Mouse (Mus musculus): ENCODE results near the gene Atp10a. TPM values are rescaled to one million over a fixed set of nuclear protein-coding genes. Genes with fewer than 3 reads are reported as not detected.
A peak's percentile ranks its signal among the peaks of the same experiment; 100 is the strongest.

Atp10a gene
- polyA plus RNA-seq, 1 experiment from 2014 or later, result 5.0 TPM

GRCm38 (mm10) chr7:58695661-58696060 is 39.7 kb downstream of the Atp10a start:
- H3K9me3 ChIP-seq (ENCODE audit: control insufficient read depth, low read length), result no peaks in the 10 kb centered on the region
- no peak overlapping the region for H3K4me2 ChIP-seq (ENCODE audit: low read depth, low read length)
- 89% methylated on average over 1 of the region's 1 CpGs for WGBS
- no peaks in the 10 kb centered on the region for H3K36me3 ChIP-seq (ENCODE audit: control insufficient read depth, insufficient read depth, low read length)
- H3K9ac ChIP-seq (ENCODE audit: low read depth, low read length), result no peak overlapping the region
- ATAC-seq (ENCODE audit: low read depth) (no peak), DNase-seq (ENCODE audit: low spot score) (no peak)
- H3K4me3 ChIP-seq (ENCODE audit: low read depth, low read length), result no peak overlapping the region
- peaks cover 7% of the 10 kb centered on the region; the same call in 1 of the 2 replicates for H3K4me1 ChIP-seq (ENCODE audit: control insufficient read depth, insufficient read depth, low read length)
- H3K27me3 ChIP-seq (replicated peaks; ENCODE audit: control insufficient read depth, insufficient read depth, low read length), result no peaks in the 10 kb centered on the region
- H3K27ac ChIP-seq (replicated peaks; ENCODE audit: low read depth, low read length), result no peak overlapping the region

GRCm38 (mm10) chr7:58697092-58697491 is 41.1 kb downstream of the Atp10a start:
- Histone ChIP-seq H3K27me3 (replicated peaks; ENCODE audit: control insufficient read depth, insufficient read depth, low read length) (no peaks in the 10 kb centered on the region), H3K4me2 (ENCODE audit: low read depth, low read length) (no peak overlapping the region), H3K4me3 (ENCODE audit: low read depth, low read length) (no peak overlapping the region), H3K27ac (replicated peaks; ENCODE audit: low read depth, low read length) (no peak overlapping the region), H3K36me3 (ENCODE audit: control insufficient read depth, insufficient read depth, low read length) (no peaks in the 10 kb centered on the region), H3K9ac (ENCODE audit: low read depth, low read length) (no peak overlapping the region), H3K4me1 (ENCODE audit: control insufficient read depth, insufficient read depth, low read length) (peaks cover 7% of the 10 kb centered on the region; the same call in 1 of the 2 replicates), H3K9me3 (ENCODE audit: control insufficient read depth, low read length) (no peaks in the 10 kb centered on the region)
- no peak for DNase-seq (ENCODE audit: low spot score)
- ATAC-seq (ENCODE audit: low read depth), result no peak
- WGBS, result 62% methylated on average over 2 of the region's 2 CpGs

DNA sequence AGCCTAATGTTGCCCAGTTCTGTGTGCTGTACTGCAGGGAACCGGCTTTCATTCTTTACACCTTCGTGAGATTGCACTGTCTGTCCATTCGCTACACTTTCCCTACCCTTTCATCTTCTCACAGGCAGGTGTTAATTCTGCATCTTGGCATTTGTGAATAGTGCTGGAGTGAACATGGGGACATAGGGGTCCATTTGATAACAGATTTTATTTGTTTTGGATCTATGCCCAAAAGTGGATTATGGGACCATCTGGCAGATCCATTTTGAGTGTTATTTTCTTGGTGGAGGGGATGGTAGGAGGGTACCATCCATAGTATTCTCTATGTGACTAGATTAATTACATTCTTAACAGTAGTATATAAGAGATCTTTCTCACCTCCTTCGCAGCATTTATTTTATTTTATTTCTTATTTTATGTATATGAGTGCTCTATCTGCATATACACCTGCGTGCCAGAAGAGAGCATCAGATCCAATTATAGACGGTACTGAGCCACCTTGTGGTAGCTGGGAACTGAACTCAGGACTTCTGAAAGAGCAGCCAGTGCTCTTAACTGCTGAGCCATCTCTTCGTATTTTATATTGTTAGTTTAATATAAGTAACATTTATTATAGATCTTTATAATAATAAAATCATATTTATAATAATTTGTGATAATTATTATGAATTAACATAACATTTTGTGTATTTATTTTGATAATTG is 42.9 kb downstream of the Atp10a start:
- H3K27ac ChIP-seq (replicated peaks; ENCODE audit: low read depth, low read length), result no peak overlapping the region
- ATAC-seq (ENCODE audit: low read depth) (no peak), DNase-seq (ENCODE audit: low spot score) (no peak)
- no peak overlapping the region for H3K9ac ChIP-seq (ENCODE audit: low read depth, low read length)
- H3K4me2 ChIP-seq (ENCODE audit: low read depth, low read length), result no peak overlapping the region
- H3K27me3 ChIP-seq (replicated peaks; ENCODE audit: control insufficient read depth, insufficient read depth, low read length), result no peaks in the 10 kb centered on the region
- H3K4me1 ChIP-seq (ENCODE audit: control insufficient read depth, insufficient read depth, low read length), result no peaks in the 10 kb centered on the region
- no peaks in the 10 kb centered on the region for H3K9me3 ChIP-seq (ENCODE audit: control insufficient read depth, low read length)
- WGBS, result 88% methylated on average over 7 of the region's 7 CpGs
- no peaks in the 10 kb centered on the region for H3K36me3 ChIP-seq (ENCODE audit: control insufficient read depth, insufficient read depth, low read length)
- H3K4me3 ChIP-seq (ENCODE audit: low read depth, low read length), result no peak overlapping the region

DNA sequence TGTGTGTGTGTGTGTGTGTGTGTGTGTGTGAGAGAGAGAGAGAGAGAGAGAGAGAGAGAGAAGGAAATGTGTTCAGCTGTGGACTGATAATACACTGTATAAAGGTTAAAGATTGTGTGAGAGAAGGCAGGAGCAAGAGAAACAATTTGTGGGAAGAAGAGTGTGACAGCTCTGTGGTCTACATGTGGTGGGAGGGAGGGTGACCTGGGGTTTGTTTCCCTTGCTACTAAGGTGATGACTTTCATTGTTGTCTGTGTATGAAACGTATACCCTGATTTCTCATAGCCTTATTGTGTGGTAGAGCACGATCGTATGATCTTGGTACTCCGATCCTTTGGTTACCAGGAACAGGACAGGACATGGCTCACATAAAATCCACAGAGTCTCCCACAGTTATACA is 45.3 kb downstream of the Atp10a start:
- DNase-seq (ENCODE audit: low spot score) (no peak), ATAC-seq (ENCODE audit: low read depth) (no peak)
- Histone ChIP-seq H3K4me3 (ENCODE audit: low read depth, low read length) (no peak overlapping the region), H3K9me3 (ENCODE audit: control insufficient read depth, low read length) (no peaks in the 10 kb centered on the region), H3K9ac (ENCODE audit: low read depth, low read length) (no peak overlapping the region), H3K27me3 (replicated peaks; ENCODE audit: control insufficient read depth, insufficient read depth, low read length) (no peaks in the 10 kb centered on the region), H3K36me3 (ENCODE audit: control insufficient read depth, insufficient read depth, low read length) (no peaks in the 10 kb centered on the region), H3K27ac (replicated peaks; ENCODE audit: low read depth, low read length) (no peak overlapping the region), H3K4me2 (ENCODE audit: low read depth, low read length) (no peak overlapping the region), H3K4me1 (ENCODE audit: control insufficient read depth, insufficient read depth, low read length) (no peaks in the 10 kb centered on the region)
- WGBS, result 91% methylated on average over 4 of the region's 4 CpGs

- Histone ChIP-seq H3K4me2 (ENCODE audit: low read depth, low read length) (no peak overlapping the region), H3K36me3 (ENCODE audit: control insufficient read depth, insufficient read depth, low read length) (no peaks in the 10 kb centered on the region), H3K27me3 (replicated peaks; ENCODE audit: control insufficient read depth, insufficient read depth, low read length) (no peaks in the 10 kb centered on the region), H3K9ac (ENCODE audit: low read depth, low read length) (no peak overlapping the region), H3K4me3 (ENCODE audit: low read depth, low read length) (no peak overlapping the region), H3K9me3 (ENCODE audit: control insufficient read depth, low read length) (no peaks in the 10 kb centered on the region), H3K27ac (replicated peaks; ENCODE audit: low read depth, low read length) (no peak overlapping the region), H3K4me1 (ENCODE audit: control insufficient read depth, insufficient read depth, low read length) (no peaks in the 10 kb centered on the region)
- DNase-seq (ENCODE audit: low spot score) (no peak), ATAC-seq (ENCODE audit: low read depth) (no peak)
- WGBS, result 90% methylated on average over 3 of the region's 3 CpGs
Measured at GRCm38 (mm10) chr7:58705158-58705557, 49.2 kb downstream of the Atp10a start.

- ATAC-seq (ENCODE audit: low read depth), result peak; percentile 41; the same call in 1 of the 2 replicates
- Histone ChIP-seq H3K9me3 (ENCODE audit: control insufficient read depth, low read length) (no peaks in the 10 kb centered on the region), H3K9ac (ENCODE audit: low read depth, low read length) (no peak overlapping the region), H3K36me3 (ENCODE audit: control insufficient read depth, insufficient read depth, low read length) (no peaks in the 10 kb centered on the region), H3K4me2 (ENCODE audit: low read depth, low read length) (no peak overlapping the region), H3K4me3 (ENCODE audit: low read depth, low read length) (no peak overlapping the region), H3K27ac (replicated peaks; ENCODE audit: low read depth, low read length) (no peak overlapping the region), H3K27me3 (replicated peaks; ENCODE audit: control insufficient read depth, insufficient read depth, low read length) (no peaks in the 10 kb centered on the region), H3K4me1 (ENCODE audit: control insufficient read depth, insufficient read depth, low read length) (no peaks in the 10 kb centered on the region)
- WGBS, result 60% methylated on average over 3 of the region's 3 CpGs
- peak; percentile 57 for DNase-seq (ENCODE audit: low spot score)
Measured at GRCm38 (mm10) chr7:58709306-58709705, 53.3 kb downstream of the Atp10a start.

DNA sequence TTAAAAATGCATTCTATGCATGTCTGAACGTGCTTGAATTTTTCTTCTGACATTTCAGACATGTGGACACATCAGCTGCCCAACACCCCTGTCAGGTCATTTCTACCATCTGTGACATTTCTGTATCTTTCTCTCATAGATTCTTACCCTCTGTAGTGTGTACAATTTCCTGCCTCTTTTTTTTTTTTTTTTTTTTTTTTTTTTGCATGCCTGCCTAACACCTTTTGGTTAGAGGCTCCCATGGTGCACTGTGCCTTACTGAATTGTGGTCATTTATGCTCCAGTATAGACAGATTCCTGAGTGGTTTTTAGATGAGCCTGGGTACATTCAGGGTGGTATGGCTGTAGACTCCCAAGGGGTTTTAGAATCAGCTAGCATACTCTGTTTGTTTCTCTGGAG is 54.3 kb downstream of the Atp10a start:
- Histone ChIP-seq H3K36me3 (ENCODE audit: control insufficient read depth, insufficient read depth, low read length) (no peaks in the 10 kb centered on the region), H3K27me3 (replicated peaks; ENCODE audit: control insufficient read depth, insufficient read depth, low read length) (no peaks in the 10 kb centered on the region), H3K4me2 (ENCODE audit: low read depth, low read length) (no peak overlapping the region), H3K27ac (replicated peaks; ENCODE audit: low read depth, low read length) (no peak overlapping the region), H3K4me3 (ENCODE audit: low read depth, low read length) (no peak overlapping the region), H3K4me1 (ENCODE audit: control insufficient read depth, insufficient read depth, low read length) (no peaks in the 10 kb centered on the region), H3K9me3 (ENCODE audit: control insufficient read depth, low read length) (no peaks in the 10 kb centered on the region), H3K9ac (ENCODE audit: low read depth, low read length) (no peak overlapping the region)
- DNase-seq (ENCODE audit: low spot score) (no peak), ATAC-seq (ENCODE audit: low read depth) (no peak)
- 81% methylated on average over 1 of the region's 1 CpGs for WGBS

DNA sequence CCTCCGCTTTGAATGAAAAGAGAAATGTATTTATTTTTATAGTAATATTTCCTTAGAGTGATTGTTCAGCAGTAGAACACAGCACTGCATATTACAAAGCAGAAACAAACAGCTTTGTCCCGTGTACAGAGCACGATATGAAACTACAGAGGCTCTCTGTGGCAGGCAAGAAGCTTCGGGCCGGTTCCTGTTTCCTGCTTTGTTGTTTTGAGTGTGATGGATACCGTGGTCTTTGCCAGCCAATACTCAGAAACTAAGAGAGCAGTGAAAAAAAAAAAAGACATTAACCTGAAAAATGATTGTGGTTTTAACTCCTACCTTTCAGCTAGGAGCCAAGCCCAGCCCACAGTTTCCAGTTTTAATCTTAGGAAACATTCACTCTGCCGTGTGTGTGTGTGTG is 55.8 kb downstream of the Atp10a start:
- Histone ChIP-seq H3K4me2 (ENCODE audit: low read depth, low read length) (no peak overlapping the region), H3K27ac (replicated peaks; ENCODE audit: low read depth, low read length) (no peak overlapping the region), H3K9me3 (ENCODE audit: control insufficient read depth, low read length) (no peaks in the 10 kb centered on the region), H3K27me3 (replicated peaks; ENCODE audit: control insufficient read depth, insufficient read depth, low read length) (no peaks in the 10 kb centered on the region), H3K4me1 (ENCODE audit: control insufficient read depth, insufficient read depth, low read length) (no peaks in the 10 kb centered on the region), H3K4me3 (ENCODE audit: low read depth, low read length) (no peak overlapping the region), H3K9ac (ENCODE audit: low read depth, low read length) (no peak overlapping the region), H3K36me3 (ENCODE audit: control insufficient read depth, insufficient read depth, low read length) (no peaks in the 10 kb centered on the region)
- DNase-seq (ENCODE audit: low spot score) (no peak), ATAC-seq (ENCODE audit: low read depth) (no peak)
- WGBS, result 78% methylated on average over 7 of the region's 7 CpGs

DNA sequence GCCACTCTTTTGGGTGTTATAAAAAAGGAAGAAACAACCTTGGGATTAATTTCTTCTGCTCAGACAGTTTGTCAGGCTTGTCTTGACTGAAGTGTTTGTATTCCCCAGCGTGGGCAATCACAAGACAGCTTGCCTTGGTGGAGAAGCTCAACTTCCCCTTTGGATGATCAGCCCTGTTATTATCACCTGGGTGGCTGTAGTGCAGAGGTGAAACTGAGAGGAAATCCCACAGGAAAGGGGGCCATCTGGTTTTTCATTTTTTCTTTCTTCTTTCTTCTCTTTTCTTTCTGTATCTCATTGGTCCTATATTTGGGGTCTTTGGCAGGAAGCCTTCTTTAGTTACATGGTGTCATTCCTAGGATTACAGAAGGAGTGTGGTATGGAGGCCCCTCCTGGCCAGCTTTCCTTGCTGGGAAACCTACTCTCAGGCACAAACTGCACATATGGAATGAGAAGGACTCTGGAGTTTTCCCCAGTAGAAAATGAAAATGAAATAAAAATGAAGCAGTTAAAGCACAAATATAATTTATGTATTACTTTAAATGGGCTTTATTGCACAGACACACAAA is 59.7 kb downstream of the Atp10a start:
- Histone ChIP-seq H3K9ac (ENCODE audit: low read depth, low read length) (no peak overlapping the region), H3K4me1 (ENCODE audit: control insufficient read depth, insufficient read depth, low read length) (no peaks in the 10 kb centered on the region), H3K36me3 (ENCODE audit: control insufficient read depth, insufficient read depth, low read length) (no peaks in the 10 kb centered on the region), H3K9me3 (ENCODE audit: control insufficient read depth, low read length) (no peaks in the 10 kb centered on the region), H3K4me2 (ENCODE audit: low read depth, low read length) (no peak overlapping the region), H3K4me3 (ENCODE audit: low read depth, low read length) (no peak overlapping the region), H3K27ac (replicated peaks; ENCODE audit: low read depth, low read length) (0 out of 2 replicates have a peak overlapping the region, but pooled peaks have one; percentile 21), H3K27me3 (replicated peaks; ENCODE audit: control insufficient read depth, insufficient read depth, low read length) (no peaks in the 10 kb centered on the region)
- ATAC-seq (ENCODE audit: low read depth) (no peak), DNase-seq (ENCODE audit: low spot score) (peak; percentile 21)
- 25% methylated on average over 1 of the region's 1 CpGs for WGBS

Measured in embryonic facial prominence, embryonic 14.5 days (tissue).